Mouse (Mus musculus) midbrain, embryonic 16.5 days (tissue): ENCODE data around the gene Nms. TPM values are rescaled to one million over a fixed set of nuclear protein-coding genes. Genes with fewer than 3 reads are reported as not detected.

ENCODE experiments used
- ATAC-seq: fragments of 200-750 bp; cut with Nextera tagmentation; 2 replicates; pipeline ENCODE4 v1.8.0; 2017; ENCODE audit warnings: moderate TSS enrichment
- H3K27ac ChIP-seq: fragments of 300-500 bp; sonication (generic); 2 replicates; pipeline ENCODE4 v1.5.1; 2014; ENCODE audit warnings: mild to moderate bottlenecking, low read length, mixed read lengths
- H3K27me3 ChIP-seq: fragments of 300-500 bp; sonication (generic); 2 replicates; pipeline ENCODE4 v1.6.1; 2014; ENCODE audit warnings: low read depth, low read length, mixed read lengths; ENCODE audit not compliant: control insufficient read depth, insufficient read depth
- H3K36me3 ChIP-seq: fragments of 300-500 bp; sonication (generic); 2 replicates; pipeline ENCODE4 v1.6.1; 2014; ENCODE audit warnings: mild to moderate bottlenecking, low read length, moderate library complexity, mixed read lengths; ENCODE audit not compliant: control insufficient read depth, insufficient read depth
- H3K4me1 ChIP-seq: fragments of 300-500 bp; sonication (generic); 2 replicates; pipeline ENCODE4 v1.6.1; 2014; ENCODE audit warnings: mild to moderate bottlenecking, low read length, mixed read lengths; ENCODE audit not compliant: control insufficient read depth, insufficient read depth
- H3K4me2 ChIP-seq: fragments of 300-500 bp; sonication (generic); 2 replicates; pipeline ENCODE4 v1.6.1; 2014; ENCODE audit warnings: mild to moderate bottlenecking, low read length, mixed read lengths
- H3K4me3 ChIP-seq: fragments of 300-500 bp; sonication (generic); 2 replicates; pipeline ENCODE4 v1.5.1; 2014; ENCODE audit warnings: low read depth, mild to moderate bottlenecking, low read length, moderate library complexity, mixed read lengths
- H3K9ac ChIP-seq: fragments of 300-500 bp; sonication (generic); 2 replicates; pipeline ENCODE4 v1.6.1; 2014; ENCODE audit warnings: low read depth, low read length, mixed read lengths
- H3K9me3 ChIP-seq: fragments of 300-500 bp; sonication (generic); replicated peaks from 2 replicates; pipeline ENCODE4 v1.6.1; 2014; ENCODE audit warnings: mild to moderate bottlenecking, low read length, mixed read lengths; ENCODE audit not compliant: control insufficient read depth, poor library complexity, severe bottlenecking
- WGBS: fragments of 180-500 bp; shearing (Covaris S2); extraction: QIAGEN DNeasy Blood & Tissue Kit; methylation state at CpG from one replicate; pipeline ENCODE4 v1.1.7; 2014; 5-methylcytosine and 5-hydroxymethylcytosine counted together
- polyA plus RNA-seq: library from polyadenylated mRNA; unstranded; fragments of >200 nt; fragmentation: Nextera tagmentation; extraction: Ambion mirVana; gene quantifications from 2 replicates; pipeline ENCODE4 v1.2.1, GENCODE M21; 2015

Gene Nms
- polyA plus RNA-seq, 1 experiment from 2014 or later: 0.25 TPM

DNA sequence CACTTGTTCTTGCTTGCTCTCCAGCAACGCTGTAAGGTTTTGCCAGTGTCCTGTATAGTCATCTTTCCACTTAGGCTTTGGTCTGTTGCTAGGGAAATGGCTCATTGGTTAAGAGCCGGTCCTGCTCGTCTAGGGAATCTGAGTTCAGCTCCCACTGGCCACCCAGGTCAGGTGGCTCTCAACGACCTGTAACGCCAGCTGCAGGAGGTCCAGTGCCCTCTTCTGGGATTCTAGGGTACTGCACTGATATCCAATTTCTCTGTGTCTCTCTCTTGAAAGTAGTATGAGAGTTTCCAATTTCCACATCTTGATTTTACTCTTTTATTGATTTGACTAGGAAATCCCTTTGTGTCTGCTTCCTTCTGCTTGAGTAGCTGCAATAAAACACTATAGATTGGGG, 4.3 kb upstream of the Nms start:
- H3K9me3 ChIP-seq: no peaks in the 10 kb centered on the region
- no peak overlapping the region for H3K4me3 ChIP-seq
- H3K27ac ChIP-seq: no peak overlapping the region
- no peak overlapping the region for H3K9ac ChIP-seq
- no peaks in the 10 kb centered on the region for H3K4me1 ChIP-seq
- H3K4me2 ChIP-seq: no peak overlapping the region
- no peak for ATAC-seq
- no peaks in the 10 kb centered on the region for H3K27me3 ChIP-seq
- H3K36me3 ChIP-seq: no peaks in the 10 kb centered on the region
- 28% methylated on average over 5 of the region's 5 CpGs for WGBS

DNA sequence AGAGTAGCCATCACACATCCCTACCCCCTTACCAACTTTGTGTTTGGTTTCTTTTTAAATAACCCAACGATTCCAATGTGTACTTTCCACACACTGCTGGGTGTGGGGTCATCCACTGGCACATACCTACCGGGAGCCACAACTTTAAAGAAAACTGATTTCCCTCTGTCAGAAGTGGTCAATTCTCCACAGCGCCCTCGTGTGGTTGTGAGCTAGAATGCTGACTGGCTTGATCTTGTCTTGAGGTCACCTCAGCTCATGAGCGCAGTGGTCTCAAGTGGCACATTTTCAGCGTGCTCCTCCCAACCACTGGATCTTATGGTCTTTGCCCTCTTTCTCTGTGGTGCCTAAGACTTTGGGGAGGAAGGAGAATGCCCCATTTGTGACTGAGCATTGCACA, 2.2 kb upstream of the Nms start:
- H3K4me2 ChIP-seq: no peak overlapping the region
- no peaks in the 10 kb centered on the region for H3K27me3 ChIP-seq
- no peak overlapping the region for H3K9ac ChIP-seq
- no peaks in the 10 kb centered on the region for H3K4me1 ChIP-seq
- no peak overlapping the region for H3K27ac ChIP-seq
- 20% methylated on average over 6 of the region's 6 CpGs for WGBS
- no peak overlapping the region for H3K4me3 ChIP-seq
- no peak for ATAC-seq
- H3K36me3 ChIP-seq: no peaks in the 10 kb centered on the region
- no peaks in the 10 kb centered on the region for H3K9me3 ChIP-seq

GRCm38 (mm10) chr1:38939608-38940007, 659 bp downstream of the Nms start:
- Histone ChIP-seq H3K36me3 (no peaks in the 10 kb centered on the region), H3K27me3 (no peaks in the 10 kb centered on the region), H3K4me3 (no peak overlapping the region), H3K9ac (no peak overlapping the region), H3K9me3 (no peaks in the 10 kb centered on the region), H3K4me1 (no peaks in the 10 kb centered on the region), H3K4me2 (no peak overlapping the region), H3K27ac (no peak overlapping the region)
- 12% methylated on average over 5 of the region's 5 CpGs for WGBS
- no peak for ATAC-seq

DNA sequence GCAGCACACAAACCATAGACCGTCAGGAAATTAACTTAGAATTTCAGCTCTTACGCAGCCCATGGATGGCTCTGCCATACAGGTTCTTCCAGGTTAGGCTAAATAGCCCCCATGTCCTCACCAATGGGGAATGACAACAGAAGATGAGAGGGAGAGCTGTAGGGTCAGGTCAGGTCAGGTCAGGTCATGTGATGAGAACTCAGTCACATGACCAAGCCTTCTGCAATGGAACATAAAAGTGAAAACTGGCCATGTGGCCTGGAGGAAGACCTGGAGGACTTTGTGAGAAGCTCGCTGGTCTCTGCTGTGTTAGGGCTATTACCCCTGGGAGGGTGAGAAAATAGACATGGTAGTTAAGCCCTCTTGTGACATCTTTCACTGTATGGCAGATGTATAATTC, 17.5 kb downstream of the Nms start:
- 94% methylated on average over 3 of the region's 3 CpGs for WGBS
- Histone ChIP-seq H3K9ac (no peak overlapping the region), H3K9me3 (no peaks in the 10 kb centered on the region), H3K4me3 (no peak overlapping the region), H3K27me3 (no peaks in the 10 kb centered on the region), H3K4me2 (no peak overlapping the region), H3K4me1 (no peaks in the 10 kb centered on the region), H3K27ac (no peak overlapping the region), H3K36me3 (no peaks in the 10 kb centered on the region)
- no peak for ATAC-seq

DNA sequence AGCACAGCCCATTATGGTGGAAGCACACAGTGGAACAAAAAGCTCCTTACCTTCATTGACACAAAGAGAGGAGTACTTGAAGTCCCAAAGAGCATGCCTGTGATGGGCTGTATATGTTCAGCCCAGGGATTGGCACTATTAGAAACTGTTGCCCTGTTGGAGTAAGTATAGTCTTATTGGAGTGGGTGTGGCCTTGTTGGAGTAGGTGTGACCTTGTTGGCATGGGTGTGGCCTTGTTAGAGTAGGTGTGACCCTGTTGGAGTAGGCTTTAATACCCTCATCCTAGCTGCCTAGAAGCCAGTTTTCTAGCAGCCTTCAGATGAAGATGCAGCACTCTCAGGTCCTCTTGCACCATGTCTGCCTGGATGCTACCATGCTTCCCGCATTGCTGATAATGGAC, 30.2 kb downstream of the Nms start:
- H3K4me2 ChIP-seq: no peak overlapping the region
- H3K4me1 ChIP-seq: no peaks in the 10 kb centered on the region
- H3K27ac ChIP-seq: no peak overlapping the region
- no peak overlapping the region for H3K9ac ChIP-seq
- no peaks in the 10 kb centered on the region for H3K9me3 ChIP-seq
- no peak overlapping the region for H3K4me3 ChIP-seq
- H3K36me3 ChIP-seq: no peaks in the 10 kb centered on the region
- 89% methylated on average over 1 of the region's 1 CpGs for WGBS
- no peaks in the 10 kb centered on the region for H3K27me3 ChIP-seq
- no peak for ATAC-seq

GRCm38 (mm10) chr1:38971712-38972111, 32.8 kb downstream of the Nms start:
- Histone ChIP-seq H3K27me3 (no peaks in the 10 kb centered on the region), H3K4me1 (no peaks in the 10 kb centered on the region), H3K36me3 (no peaks in the 10 kb centered on the region), H3K4me2 (no peak overlapping the region), H3K4me3 (no peak overlapping the region), H3K27ac (no peak overlapping the region), H3K9ac (no peak overlapping the region), H3K9me3 (no peaks in the 10 kb centered on the region)
- no peak for ATAC-seq
- 81% methylated on average over 3 of the region's 3 CpGs for WGBS

DNA sequence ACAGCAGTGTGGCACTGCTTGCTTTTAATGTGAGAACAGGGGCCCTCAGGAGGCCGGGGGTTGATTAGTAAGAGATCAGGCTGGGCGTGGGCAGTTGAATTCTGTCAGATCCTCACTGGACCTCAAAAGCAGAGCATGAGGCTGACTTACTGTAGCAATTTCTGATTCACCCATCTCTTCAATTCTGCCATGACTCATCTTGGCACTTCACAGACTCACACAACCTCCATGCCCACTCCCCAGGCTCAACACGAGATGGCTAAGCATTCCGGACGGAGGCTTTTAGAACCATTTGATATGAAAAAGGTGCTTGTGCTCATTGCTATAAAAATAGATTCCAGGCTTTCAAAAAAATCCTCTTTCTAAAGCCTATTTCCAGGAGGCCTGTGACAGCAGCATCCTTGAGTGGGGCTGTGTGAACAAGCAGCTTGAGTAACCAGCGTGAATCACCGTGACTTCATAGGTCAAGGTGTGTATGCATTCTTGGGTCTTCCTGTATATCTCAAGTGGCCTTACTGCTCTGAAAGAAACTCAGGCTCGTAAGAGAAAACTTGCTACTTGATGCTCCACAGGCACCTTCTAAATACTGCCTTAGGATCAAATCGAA, 34.1 kb downstream of the Nms start:
- Histone ChIP-seq H3K4me1 (no peaks in the 10 kb centered on the region), H3K36me3 (no peaks in the 10 kb centered on the region), H3K27me3 (no peaks in the 10 kb centered on the region), H3K4me2 (no peak overlapping the region), H3K9me3 (no peaks in the 10 kb centered on the region), H3K4me3 (no peak overlapping the region), H3K27ac (no peak overlapping the region), H3K9ac (no peak overlapping the region)
- no peak for ATAC-seq
- WGBS: 86% methylated on average over 9 of the region's 9 CpGs

- Histone ChIP-seq H3K27ac (no peak overlapping the region), H3K36me3 (no peaks in the 10 kb centered on the region), H3K4me1 (no peaks in the 10 kb centered on the region), H3K4me3 (no peak overlapping the region), H3K9ac (no peak overlapping the region), H3K27me3 (no peaks in the 10 kb centered on the region), H3K4me2 (no peak overlapping the region), H3K9me3 (no peaks in the 10 kb centered on the region)
- no peak for ATAC-seq
- WGBS: 85% methylated on average over 7 of the region's 7 CpGs
Observed at GRCm38 (mm10) chr1:38979953-38980352, 41.0 kb downstream of the Nms start.

DNA sequence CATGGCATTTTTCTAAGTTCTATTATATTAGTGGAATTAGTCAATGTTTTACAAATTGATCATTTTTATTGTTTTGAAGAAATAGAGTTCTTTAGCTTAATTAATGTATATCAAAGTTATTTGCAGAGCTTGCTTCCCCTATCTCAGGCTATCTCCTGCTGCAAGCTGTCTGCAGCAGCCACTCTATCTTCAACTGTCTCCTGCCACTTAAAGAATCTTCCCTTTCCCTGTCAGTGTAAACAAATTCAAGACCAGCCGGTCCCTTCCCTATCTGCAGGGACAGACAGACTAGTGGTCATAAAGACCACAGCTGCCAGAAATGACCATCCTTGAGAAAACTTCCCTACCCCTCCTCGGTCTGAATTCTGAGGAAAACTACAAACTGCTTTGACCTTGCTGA, 44.9 kb downstream of the Nms start:
- Histone ChIP-seq H3K4me3 (no peak overlapping the region), H3K9ac (no peak overlapping the region), H3K36me3 (no peaks in the 10 kb centered on the region), H3K27me3 (no peaks in the 10 kb centered on the region), H3K4me1 (peaks cover 10% of the 10 kb centered on the region), H3K4me2 (no peak overlapping the region), H3K9me3 (no peaks in the 10 kb centered on the region), H3K27ac (no peak overlapping the region)
- 79% methylated on average over 2 of the region's 2 CpGs for WGBS
- ATAC-seq: no peak
